Mouse (Mus musculus): ENCODE measurements at regions not wholly inside any gene's neighbourhood (a gene's known extent, or its start where the extent isn't known, plus 50 kb on each side); places are given as distances from the start of the nearest gene placed in this dataset.
A peak's percentile ranks its signal among the peaks of the same experiment; 100 is the strongest.

DNA sequence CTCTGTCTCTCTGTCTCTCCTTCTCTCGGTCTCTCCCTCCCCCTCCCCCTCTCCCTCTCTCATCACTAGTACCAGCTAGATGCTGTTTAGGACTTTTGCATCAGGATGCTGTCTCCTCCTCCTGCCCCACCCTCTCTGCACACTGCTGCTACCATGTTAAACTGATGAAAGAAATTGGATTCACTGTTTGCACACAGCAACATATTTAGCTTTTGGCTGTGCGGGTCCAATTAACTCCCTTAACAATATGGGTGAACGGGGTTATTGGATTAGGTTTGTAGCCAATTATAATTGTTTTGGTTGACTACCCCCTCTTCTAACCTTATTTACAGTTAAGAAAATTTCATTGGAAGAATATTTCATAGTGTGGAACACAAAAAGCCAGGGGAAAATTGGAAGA lies 424.0 kb upstream of the Sorcs1 start:
- no peak for DNase-seq (ENCODE audit: low read depth, low spot score)

DNA sequence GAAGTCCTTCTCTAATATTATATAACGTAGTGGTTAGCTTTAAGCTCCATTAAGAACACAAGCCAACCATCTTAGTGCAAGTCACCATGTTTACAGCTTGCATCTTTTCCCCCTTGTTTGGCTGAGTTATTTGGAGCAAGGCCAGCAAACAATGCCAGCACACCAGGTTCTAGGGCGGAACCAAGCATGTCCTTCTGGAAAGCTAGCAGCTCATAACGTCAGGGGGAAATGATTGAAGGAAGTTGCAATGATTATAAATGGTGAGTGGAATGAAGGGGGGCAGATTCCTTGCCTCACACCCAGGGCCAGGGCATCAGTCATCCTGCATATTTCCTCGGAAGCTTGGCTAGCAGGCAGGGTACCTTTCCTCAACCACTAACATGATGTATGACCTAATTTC lies 396.3 kb upstream of the Sorcs1 start:
- no peak for DNase-seq (ENCODE audit: low read depth, low spot score)

DNA sequence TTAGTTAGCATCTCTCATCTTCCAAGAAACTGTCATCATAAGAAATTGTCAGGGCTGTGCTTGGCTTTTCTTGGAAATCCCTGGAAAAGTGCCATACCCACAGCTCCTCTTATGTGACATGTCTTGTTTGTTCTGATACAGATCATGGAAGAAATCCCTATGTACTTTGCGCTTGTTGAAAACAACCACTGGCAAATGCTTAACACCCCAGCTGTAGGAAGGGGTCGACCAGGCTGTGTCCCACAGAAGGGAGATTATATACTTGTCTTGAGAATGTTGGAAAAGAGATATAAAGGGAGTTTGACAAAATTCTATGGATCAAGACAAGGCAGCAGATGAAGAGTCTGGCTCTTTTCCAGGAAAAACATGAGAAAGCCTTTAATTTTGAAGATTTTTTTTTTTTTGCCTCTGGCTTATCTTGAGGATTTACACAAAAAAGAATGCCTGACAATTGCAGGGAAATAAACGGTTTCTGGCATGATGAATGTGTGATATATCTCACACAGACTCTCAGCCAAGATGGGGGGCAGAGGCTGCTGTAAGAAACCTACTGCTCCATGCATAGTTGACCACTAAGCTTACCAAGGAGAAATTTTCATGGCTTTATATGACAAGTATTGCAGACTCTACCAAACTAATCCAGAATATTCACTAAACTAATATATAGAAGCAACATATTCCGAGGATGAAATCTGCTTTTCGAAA lies 381.7 kb upstream of the Sorcs1 start:
- no peak for DNase-seq (ENCODE audit: low read depth, low spot score)

DNA sequence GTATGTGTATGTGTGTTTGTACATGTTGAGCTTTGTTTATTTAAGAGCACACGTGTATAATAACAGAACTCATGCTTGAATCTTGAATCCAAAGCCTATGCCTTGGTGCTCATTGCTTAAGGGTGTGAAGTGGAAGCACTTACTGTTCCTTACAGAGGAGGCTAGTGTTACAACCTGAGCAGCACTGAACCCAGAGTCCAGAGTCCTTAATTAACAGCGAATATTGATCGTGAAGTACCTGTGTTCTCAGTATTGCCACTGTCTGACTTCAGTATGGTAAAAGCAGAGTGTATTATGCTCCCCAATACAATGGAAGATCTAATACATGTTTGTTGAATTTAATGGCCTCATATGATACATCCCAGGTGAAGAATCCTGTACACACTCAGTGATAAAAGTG lies 365.1 kb upstream of the Sorcs1 start:
- DNase-seq (ENCODE audit: low read depth, low spot score), result no peak

DNA sequence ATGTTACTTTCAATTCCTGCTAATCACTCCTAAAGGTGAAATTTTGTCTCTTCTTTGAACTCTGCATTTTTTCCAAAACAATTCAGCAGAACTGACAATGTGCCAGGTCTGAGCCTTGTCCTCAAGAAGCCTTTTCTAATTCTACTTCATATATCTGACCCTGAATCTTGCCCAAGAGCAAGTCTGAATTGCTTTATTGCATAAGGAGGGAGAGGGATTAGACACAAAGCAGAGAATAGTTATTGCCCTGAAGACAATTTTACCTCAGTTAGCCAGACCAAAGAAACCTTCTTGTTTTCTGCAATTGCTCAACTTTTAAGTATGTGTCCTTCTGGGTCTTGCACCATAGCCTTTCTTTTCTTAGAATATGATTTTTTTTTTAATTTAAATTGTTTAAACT lies 316.0 kb upstream of the Sorcs1 start:
- no peak for DNase-seq (ENCODE audit: low read depth, low spot score)

DNA sequence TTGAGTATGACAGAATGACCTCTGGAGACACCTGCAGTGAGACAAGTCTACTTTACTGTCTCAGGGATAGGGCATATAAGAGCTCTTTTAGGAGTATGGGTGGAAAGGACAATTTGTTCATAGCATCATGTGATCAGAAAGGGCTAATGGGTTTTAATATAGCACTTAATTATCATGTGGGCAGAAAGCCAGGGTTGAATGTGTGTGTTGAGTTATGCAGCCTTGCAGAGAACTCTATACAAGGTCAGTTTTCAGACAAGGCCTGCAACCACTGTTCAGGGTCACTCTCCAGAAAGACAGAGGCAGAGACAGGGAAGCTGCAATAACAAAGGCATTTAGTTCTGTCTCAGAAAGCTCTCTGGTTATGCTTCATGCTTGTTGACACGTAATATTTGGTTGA lies 292.6 kb upstream of the Sorcs1 start:
- DNase-seq (ENCODE audit: low read depth, low spot score), result no peak

DNA sequence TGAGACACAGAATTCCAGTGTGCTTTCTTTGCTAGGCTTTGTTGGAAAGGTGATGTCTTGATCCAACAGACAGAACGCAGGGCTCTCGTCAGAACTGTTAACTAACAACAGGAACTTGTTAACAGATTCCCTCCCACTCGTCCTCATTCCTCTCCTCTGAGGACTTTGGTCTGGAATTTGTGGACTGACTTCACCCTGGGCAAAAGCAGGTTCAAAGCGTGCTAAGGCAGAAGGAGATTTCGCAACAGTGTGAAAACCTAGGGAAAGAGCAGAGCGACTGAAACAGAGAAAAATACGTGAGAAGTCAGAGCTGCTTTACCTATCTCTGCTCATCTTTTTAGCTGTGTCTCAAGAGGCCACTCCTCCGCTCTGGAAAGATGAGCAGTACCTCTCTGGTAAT lies 283.5 kb upstream of the Sorcs1 start:
- DNase-seq (ENCODE audit: low read depth, low spot score), result no peak

DNA sequence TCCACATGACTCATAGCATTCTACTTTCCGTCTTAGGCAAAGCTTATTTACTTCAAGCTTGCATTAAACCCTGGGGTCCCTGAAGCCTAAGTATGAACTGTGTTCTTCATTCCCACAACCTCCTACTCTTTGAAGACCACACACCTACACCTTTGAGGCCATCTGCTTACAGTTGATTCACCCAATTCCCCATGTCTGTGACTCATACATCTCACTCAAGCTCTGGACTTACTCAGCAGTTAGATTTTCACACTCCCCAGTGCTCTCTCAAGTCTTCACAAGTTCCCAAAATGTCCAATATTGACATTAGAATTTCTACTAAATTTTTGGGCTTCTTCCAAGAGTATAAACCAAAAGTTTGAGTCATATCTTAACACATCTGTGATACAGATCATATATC lies 266.6 kb upstream of the Sorcs1 start:
- no peak for DNase-seq (ENCODE audit: low read depth, low spot score)

DNA sequence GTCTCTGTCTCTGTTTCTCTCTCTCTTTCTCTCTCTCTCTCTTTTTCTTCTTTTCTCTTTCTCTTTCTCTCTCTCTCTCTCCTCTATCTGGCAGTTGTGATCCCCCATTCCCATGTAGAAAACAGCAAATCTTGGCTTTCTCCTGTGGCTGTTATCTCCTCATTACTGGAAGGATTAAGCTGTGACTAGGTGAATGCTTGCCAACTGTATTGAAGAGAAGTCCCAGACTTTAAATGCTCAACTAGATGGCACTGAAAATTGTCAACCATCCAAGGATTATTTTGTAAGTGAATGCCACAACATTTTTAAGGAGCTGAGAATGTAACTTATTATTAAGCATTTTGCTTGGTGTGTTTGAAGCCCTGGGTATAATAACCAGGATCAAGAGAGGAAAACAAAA lies 233.2 kb upstream of the Sorcs1 start:
- no peak for DNase-seq (ENCODE audit: low read depth, low spot score)

DNA sequence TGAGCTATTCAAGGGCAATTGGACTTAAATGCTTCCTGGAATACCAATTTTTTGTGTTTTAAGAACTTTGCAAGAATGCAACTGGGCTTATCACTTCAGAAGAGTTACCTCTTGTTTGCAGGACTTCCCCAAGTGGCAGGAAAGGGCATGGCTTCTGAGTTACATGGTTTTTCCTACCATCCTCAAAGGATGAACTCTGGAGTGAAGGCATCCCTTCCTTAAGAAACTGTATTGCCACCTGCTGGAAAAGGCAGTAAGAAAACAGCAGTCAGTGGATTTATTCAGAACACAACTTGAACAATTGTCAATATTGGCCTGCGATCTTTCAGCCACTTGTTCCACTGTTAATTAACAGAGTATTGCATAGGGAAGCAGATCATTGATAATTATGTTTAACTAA lies 232.2 kb upstream of the Sorcs1 start:
- DNase-seq (ENCODE audit: low read depth, low spot score), result peak; percentile 3

DNA sequence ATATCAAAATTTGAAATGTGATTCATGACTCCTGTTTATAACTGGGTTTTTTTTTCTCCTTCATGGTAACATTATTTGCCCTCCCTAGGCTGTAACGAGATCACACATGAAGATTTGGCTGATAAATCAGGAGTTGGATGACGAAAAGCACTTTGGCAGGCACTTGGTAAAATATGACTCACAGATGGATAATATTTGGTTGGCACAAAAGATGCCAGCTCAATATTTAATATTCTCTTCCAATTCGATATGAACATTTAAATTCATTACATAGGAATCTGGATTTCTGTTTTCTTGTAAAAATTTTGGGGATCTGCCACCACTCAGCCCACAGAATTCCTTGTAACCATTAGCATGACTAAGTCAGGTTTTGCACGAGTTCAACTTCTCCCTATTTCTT lies 230.3 kb upstream of the Sorcs1 start:
- DNase-seq (ENCODE audit: low read depth, low spot score), result no peak

DNA sequence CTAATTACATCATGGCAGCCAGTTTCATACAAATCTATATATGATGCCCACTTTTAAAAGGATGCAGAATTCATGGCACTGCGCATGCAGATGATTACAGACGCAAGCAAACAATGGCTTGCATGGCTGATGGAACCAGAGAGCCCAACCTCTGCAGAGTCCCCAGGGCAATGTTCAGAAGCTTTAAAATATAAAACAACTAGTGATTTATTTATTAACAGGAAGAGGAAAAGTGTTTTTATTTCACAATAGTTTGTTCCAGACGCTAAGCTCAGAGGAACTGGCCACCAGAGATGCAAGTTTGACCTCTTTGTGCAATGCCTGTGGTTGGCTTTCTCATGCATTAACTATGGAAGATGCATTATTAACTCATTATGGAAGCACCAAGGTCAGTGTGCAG lies 215.3 kb upstream of the Sorcs1 start:
- DNase-seq (ENCODE audit: low read depth, low spot score), result no peak

DNA sequence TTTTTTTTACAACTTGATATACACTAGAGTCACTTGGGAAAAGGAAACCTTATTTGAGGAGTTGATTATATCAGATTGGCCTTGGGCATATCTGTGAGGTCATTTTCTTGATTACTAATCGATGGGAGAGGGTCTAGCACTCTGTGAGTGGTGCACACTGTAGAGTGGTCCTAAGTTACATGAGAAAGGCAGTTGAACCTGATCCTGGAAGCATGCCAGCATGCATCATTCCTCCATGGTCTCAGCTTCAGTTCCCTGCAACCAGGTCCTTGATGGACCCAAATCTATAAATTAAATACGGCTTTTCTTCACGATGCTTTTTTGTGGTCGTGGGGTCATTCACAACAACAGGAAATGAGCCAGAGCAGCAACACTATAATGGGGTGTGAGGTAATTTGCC lies 194.2 kb upstream of the Sorcs1 start:
- no peak for DNase-seq (ENCODE audit: low read depth, low spot score)

DNA sequence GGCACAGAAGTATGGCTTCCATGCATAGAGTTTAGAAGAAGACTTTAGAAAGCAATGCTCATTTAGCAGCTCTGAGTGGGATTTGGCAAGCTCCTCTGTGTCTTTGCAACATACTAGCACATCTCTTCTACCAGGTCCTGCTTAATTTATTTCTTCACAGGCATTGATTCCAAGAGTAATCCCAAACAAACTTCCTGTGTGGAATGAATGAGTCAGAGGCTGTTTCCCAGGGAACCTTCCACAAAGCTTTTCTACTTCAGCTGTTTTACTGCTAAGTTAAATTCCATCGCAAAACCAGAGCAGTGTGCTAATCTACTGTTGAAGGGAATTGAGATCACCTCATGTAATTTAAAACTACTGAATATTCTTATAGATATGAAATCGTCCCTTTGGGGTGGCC lies 193.7 kb upstream of the Sorcs1 start:
- DNase-seq (ENCODE audit: low read depth, low spot score), result no peak

DNA sequence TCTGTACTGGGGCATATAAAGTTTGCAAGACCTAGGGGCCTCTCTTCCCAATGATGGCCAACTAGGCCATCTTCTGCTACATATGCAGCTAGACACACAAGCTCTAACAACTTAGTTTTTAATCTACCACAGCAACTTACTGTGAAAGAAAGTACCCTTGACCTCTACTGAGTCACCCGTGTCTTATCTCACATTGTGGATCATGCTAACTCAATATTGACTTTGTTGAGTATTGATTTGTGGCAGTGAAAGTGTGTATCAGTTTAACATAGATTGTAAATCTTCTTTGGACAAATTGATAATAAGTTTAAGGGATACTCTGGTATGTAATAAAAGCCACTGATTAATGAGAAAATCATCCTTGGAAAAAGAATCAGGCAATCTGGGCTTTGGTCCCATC lies 176.4 kb upstream of the Sorcs1 start:
- DNase-seq (ENCODE audit: low read depth, low spot score), result no peak

DNA sequence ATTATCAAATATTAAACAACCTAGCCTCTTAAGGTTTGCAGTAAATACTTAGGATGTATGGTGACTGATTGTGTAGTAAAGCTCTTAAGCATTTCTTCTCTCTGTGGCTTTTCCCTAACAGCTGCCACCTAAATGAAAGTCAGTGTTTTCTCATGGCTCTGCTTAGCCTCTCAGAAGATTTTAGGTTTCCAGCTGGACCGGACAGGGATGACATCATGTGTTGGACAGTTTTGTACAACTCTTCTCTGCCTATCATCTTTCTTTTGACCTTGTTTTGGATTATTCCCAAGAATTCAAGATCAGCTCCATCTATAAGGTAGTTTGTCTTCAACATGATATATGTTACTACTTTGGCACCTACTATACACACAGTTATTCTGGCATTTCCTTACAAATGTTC lies 162.1 kb upstream of the Sorcs1 start:
- no peak for DNase-seq (ENCODE audit: low read depth, low spot score)

All from R1 (cell line).